Mouse (Mus musculus) ES-E14 (cell line): ENCODE data around the gene Bag5.

Experiments used
- MAFK ChIP-seq: IDR thresholded peaks from 2 replicates; pipeline ENCODE4 v1.6.1; 2014; ENCODE audit warnings: mild to moderate bottlenecking, low read depth, low read length, inconsistent platforms; ENCODE audit not compliant: insufficient read depth
- ZNF384 ChIP-seq: IDR thresholded peaks from 2 replicates; pipeline ENCODE4 v1.6.1; 2012; ENCODE audit warnings: low read depth, low read length, inconsistent platforms

DNA sequence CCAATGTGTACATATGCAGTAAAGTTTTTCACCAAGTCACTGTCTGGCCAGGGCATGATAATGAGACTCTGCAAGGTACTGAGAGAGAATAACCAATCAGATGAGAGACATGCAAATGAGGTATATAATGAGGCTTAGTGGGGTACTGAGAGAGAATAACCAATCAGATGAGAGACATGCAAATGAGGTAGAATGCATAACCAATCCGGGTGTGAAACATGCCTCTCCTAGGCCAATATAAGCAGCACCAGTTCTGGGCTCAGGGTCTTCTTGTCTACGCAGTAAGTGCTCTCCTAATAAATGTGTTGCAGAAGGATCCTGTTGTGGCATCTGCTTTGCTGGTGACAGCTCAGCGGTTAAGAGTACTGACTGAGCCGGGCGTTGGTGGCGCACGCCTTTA lies 3.4 kb upstream of the Bag5 start:
- TF ChIP-seq MAFK (no peak), ZNF384 (no peak)
